Mouse (Mus musculus) brain, adult 2 months (tissue): ENCODE data around the gene Cd3d.

ENCODE experiments used
- DNase-seq: peaks from one replicate; pipeline ENCODE4 v3.0.0; 2011; ENCODE audit warnings: low read depth, low spot score

Gene Cd3d

DNA sequence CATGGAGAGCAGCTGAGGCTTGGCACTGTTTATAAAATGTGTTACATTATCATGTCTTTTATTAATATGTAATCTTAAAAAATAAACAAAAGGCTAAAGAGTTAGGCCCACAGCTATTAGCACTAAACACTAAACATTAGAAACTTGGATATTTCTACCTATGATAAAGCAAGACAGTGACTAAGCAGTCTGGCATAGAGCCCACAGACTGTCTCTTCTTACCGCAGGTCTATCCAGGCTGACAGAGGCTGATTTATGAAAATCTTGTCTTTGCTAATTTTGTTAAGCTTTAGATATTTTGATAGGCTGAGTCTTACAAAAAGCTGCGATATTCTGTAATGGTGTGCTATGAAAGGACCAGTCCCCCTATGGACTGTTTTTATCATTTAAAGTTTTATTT lies 11.7 kb downstream of the Cd3d start:
- peak; percentile 6 for DNase-seq

GRCm38 (mm10) chr9:44994962-44995361 lies 13.4 kb downstream of the Cd3d start:
- DNase-seq, result no peak

GRCm38 (mm10) chr9:44996590-44996989 lies 15.0 kb downstream of the Cd3d start:
- no peak for DNase-seq

GRCm38 (mm10) chr9:44998138-44998537 lies 16.6 kb downstream of the Cd3d start:
- DNase-seq, result no peak

- DNase-seq, result peak; percentile 81
Observed at GRCm38 (mm10) chr9:44999171-44999570, 17.6 kb downstream of the Cd3d start.

DNA sequence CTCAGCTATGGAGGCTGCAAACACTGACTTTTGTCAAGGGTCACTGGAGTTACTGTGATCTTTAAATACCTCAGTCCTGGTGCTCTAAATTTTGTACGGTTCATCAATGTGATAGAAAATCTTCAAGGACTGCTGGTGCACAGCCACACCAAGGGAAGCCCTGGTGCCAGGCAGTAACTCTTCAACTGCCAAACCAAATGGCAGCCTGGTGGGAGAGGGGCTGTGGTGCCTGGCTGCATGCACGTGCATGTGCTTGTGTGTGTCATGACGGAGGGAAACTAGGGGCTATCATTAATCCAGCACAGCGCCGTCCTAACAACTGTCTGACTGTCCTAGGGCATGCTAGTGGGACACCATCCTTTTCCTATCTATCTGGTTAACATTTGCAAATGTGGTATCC lies 18.2 kb downstream of the Cd3d start:
- no peak for DNase-seq

GRCm38 (mm10) chr9:45000249-45000648 lies 18.7 kb downstream of the Cd3d start:
- no peak for DNase-seq

DNA sequence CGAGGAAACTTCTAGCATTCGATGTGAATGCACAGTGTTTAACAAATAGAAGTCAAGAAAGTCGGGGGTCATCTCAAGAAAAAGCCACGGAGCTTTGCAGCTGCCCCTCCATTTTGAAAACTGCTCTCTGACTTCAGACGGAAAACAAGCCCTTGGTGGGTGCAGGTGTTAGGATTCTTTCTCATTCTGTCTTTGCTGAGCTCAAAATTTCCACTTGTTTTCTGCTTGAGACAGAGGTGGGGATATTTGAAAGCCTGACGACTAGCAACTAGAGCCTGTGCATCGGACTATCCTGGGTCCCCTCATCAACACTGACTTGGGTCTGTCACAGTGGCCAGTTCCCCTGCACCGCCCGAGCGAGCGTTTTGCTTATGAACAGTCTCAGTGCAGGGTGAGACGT lies 25.8 kb downstream of the Cd3d start:
- no peak for DNase-seq

DNA sequence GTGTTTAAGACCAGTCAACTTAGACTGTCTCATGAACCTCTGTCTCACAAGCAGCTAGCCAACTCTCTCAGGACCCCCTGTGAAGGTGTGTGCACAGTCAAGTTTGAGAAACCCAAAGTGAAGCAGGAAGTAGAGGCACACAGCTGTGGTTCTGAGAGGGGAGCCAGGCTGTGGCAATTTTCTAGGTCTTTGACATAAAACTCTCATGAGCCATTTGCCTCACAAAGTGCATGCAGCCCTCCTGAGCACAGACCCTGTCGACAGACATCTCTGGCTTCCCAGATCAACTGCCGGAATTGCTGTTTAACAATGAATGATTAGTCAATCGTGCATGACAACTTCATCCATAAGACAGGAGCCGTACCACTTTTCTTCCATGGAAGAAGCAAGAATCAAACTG lies 26.8 kb downstream of the Cd3d start:
- DNase-seq, result no peak

- no peak for DNase-seq
Observed at GRCm38 (mm10) chr9:45009180-45010078, 27.8 kb downstream of the Cd3d start, which contains the start of gene Cd3e. Gene Cd3e, minus strand, starts transcription at chr9:45009627.

- DNase-seq, result no peak
Observed at GRCm38 (mm10) chr9:45010461-45010860, 28.9 kb downstream of the Cd3d start.

DNA sequence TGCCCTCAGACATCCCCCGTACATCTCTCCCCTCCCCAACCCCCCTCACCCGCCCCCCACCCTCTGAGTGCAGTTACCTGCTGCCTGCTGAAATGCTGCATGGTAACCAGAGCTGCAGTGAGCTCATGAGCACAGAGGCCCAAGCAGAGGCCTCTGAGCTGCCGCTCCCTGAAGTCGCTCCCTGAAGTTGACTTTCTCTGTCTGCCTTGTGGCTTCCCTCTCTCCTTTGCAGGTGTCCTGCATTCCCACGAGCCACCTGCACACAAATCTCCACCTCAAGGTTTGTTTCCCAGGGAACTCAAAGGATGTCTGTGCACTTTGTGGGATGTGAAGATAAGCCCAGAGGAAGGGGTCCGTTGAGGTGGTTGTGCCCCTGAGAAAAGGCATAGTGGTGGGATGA lies 29.7 kb downstream of the Cd3d start:
- DNase-seq, result no peak

GRCm38 (mm10) chr9:45014879-45015278 lies 33.3 kb downstream of the Cd3d start:
- no peak for DNase-seq

GRCm38 (mm10) chr9:45015841-45016240 lies 34.3 kb downstream of the Cd3d start:
- no peak for DNase-seq

GRCm38 (mm10) chr9:45018031-45018430 lies 36.4 kb downstream of the Cd3d start:
- DNase-seq, result peak; percentile 59

GRCm38 (mm10) chr9:45022800-45023199 lies 41.2 kb downstream of the Cd3d start:
- peak; percentile 89 for DNase-seq

- no peak for DNase-seq
Observed at GRCm38 (mm10) chr9:45023638-45024037, 42.1 kb downstream of the Cd3d start.

GRCm38 (mm10) chr9:45024187-45024586 lies 42.6 kb downstream of the Cd3d start:
- DNase-seq, result no peak

DNA sequence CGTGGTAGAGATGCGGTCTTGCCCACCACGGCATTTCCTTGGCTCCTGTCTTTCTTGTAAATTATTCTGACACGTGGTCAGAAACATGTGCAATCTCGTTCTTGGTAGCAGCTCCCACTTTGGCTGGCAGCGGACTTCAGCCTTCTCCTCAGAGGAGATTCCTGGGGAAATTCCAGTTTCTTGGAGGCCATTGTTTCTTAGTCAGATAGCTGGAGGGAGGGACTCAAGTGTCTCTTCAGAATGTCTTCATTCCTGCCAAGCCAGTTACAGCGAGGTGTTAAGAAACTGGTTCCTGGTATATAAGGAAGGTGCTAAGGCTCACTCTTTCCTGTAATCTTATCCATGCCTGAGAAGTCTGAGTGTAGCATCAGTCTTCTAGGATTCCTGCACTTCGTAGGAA lies 45.8 kb downstream of the Cd3d start:
- DNase-seq, result no peak

- no peak for DNase-seq
Observed at GRCm38 (mm10) chr9:45030341-45030740, 48.8 kb downstream of the Cd3d start.

DNA sequence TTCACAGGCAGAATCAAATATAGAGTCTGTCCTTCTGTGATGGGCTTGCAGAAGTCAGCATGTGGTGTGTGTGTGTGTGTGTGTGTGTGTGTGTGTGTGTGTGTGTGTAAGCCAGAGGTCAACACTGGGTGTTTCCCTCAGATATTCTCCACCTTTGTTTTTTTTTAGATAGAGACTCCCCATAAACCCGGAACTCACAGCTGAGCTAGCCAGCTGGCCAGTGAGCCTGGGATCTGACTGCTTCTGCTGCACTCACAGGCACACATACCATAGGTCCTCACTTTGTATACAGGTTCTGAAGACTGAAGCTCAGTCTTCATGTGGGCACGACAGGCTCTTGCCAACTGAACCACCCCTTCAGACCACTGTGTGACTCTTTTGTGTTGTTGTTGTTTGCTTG lies 50.7 kb downstream of the Cd3d start:
- no peak for DNase-seq

DNA sequence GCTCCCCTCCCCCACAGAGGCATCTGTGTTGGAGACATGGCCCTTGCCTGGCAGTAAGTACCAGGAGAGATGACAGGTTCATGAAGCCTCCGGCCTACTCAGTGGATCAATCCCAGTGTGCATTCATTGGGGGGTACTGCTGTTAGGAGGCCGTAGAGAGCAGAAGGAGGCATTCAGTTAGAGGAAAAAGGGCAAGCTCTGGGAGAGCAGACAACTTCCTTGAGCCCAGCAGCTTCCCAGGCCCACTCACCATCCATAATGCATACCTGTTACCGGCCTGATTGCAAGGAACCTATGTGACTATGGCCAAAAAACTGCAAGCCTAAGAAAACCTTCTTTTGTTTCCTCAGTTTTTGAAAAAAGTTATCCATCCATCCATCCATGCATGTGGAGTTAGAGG lies 52.9 kb downstream of the Cd3d start:
- no peak for DNase-seq
